Mouse (Mus musculus) 3134 (cell line): Measurements from ENCODE around the gene Tmem191c.

Experiments
- DNase-seq: peaks from one replicate; pipeline ENCODE4 v3.0.0-alpha.2; 2011; ENCODE audit warnings: low spot score; ENCODE audit not compliant: insufficient read length; ENCODE audit errors: extremely low read depth

The Tmem191c gene

GRCm38 (mm10) chr16:17261341-17261740, 14.5 kb upstream of the Tmem191c start:
- DNase-seq = no peak

DNA sequence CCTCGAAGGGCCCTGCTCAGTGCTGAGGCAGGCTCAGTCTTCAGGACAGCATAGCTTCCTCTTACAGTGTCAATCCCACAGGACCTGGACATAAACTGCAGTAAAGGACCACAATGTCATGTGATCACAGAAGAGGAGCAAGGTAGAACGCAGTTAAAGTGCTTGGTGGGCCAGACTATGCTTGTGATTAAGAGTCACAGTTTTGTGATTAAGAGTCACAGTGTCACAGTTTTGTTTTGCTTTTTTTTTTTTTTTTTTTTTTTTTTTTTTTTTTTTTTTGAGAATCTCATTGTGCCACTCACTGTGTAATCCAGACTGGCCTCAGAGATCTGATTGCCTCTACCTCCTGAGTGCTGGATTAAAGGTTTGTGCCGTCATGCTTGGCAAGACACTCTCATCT, 9.8 kb upstream of the Tmem191c start:
- no peak for DNase-seq

- no peak for DNase-seq
These were observed 7.9 kb upstream of the Tmem191c start for GRCm38 (mm10) chr16:17267937-17268336.

DNA sequence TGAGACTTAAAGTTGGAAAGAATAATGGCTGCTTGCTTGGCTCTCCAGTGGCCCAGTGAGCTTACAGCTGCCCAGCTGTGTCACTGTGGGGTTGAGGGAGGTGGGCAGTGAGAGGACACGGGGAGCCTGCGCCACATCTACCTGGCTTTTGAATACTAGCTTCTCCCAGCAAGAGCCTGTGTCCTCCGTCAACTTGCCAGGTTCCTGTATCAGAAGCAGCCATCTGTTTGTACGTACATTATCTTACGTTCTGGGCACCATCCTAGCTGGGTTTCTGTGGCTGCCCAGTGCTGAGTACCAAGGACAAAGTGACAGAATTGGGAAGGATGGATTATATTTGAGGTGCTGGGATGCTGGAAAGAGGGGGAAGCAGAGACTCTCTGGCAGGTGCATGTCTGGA, 6.0 kb upstream of the Tmem191c start:
- no peak for DNase-seq

GRCm38 (mm10) chr16:17271124-17271523, 4.8 kb upstream of the Tmem191c start:
- no peak for DNase-seq

DNA sequence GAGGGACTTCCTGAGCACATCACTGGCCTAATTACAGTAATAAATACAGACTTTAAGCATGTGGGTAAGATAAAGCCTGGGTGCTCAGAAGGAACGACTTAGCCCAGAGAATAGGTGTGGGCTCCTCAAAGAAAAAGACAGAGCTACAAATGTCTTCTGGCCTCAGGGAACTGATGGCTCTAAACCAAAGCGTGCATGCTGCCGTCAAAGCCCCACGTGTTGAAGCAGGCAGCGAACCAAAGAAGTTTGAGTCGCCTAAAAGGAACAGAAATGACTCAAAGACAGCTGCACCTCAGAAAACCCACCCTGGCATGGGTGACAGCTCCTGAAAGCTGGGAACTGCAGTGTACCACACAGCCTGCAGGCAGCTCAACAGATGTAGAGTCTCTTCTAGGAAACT, 4.0 kb upstream of the Tmem191c start:
- no peak for DNase-seq

GRCm38 (mm10) chr16:17276164-17277151, 581 bp downstream of the Tmem191c start:
- peak; percentile 78 for DNase-seq

- no peak for DNase-seq
These were observed 1.7 kb downstream of the Tmem191c start for GRCm38 (mm10) chr16:17277342-17278211.

GRCm38 (mm10) chr16:17280471-17280870, 4.6 kb downstream of the Tmem191c start:
- DNase-seq = no peak

DNA sequence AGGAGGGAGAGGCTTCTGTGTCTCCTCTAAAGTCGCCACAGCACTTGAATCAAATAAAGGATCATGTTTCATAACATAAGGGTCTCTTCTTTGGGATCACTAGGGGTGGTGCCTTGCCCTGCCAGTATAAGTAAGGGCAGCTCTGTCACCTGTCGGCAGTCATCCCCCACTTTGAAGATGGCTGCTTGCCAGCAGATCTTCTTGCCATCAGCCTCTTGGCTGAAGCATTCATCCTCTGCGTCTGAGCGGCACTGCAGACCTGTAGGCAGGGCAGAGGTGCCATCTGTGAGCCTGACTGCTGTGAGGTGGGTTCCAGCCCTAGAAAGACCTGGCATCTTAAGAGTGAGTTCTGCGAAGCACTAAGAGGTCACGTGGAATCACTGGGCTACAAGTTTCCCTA, 7.3 kb downstream of the Tmem191c start:
- no peak for DNase-seq

GRCm38 (mm10) chr16:17287103-17287502, 11.2 kb downstream of the Tmem191c start:
- no peak for DNase-seq

DNA sequence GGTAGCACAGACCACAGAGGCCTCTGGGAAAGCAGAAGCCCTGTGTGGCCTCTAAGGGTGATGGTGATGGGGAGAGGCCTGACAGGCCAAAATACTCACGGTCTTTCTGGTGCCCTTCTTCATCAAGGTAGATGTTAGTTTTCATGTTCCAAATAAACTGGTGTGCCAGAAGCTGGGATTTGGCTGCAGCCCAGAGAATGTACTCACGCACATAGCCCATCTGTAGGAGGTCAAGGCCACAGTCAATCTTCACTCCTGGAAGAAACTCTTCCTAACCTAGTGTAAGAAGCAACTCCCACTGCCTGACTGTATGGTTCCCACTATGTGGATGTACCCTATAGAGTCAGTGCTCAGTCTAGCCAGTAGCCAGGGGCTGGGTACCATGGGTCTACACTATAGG, 15.1 kb downstream of the Tmem191c start:
- DNase-seq = no peak

GRCm38 (mm10) chr16:17292751-17293150, 16.9 kb downstream of the Tmem191c start:
- DNase-seq = peak; percentile 49

GRCm38 (mm10) chr16:17300818-17301217, 24.9 kb downstream of the Tmem191c start:
- no peak for DNase-seq

DNA sequence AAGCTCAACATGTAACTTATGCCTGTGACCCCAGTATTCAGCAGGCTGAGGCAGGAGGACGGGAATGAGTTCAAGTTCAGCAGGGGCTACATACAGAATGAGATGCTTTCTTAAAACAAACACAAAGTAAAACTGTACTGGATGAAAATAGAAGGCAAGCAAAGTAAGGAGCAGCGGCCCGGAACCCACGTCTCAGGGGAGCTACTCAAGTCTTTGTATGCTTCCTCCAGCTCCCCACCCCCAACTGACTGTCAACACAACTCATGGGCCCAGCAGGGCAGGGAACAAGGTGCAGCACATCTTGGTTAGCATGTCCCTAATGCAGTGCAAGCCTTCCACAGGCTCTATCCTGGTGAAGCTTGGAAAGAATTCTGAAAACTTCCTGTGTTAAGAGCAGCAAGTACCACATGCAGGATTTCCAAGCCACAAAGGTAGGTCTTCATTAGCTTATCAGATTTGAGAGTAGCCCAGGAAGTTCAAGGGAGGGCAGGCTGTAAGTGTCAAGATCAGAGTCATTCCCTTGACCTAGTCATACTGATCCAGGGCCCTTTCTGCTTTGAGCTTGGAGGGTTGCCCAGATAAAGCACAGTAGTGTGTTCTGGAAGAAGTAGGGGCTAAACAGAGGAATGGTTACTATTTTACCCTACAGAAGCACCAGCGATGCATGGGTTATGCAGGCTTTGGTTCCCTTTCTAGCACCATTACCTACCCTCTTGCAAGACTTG, 27.8 kb downstream of the Tmem191c start:
- DNase-seq = no peak

GRCm38 (mm10) chr16:17307461-17307860, 31.6 kb downstream of the Tmem191c start:
- DNase-seq = no peak

- DNase-seq = no peak
These were observed 33.2 kb downstream of the Tmem191c start for GRCm38 (mm10) chr16:17309036-17309435.

- no peak for DNase-seq
These were observed 36.7 kb downstream of the Tmem191c start for GRCm38 (mm10) chr16:17312531-17312930.

DNA sequence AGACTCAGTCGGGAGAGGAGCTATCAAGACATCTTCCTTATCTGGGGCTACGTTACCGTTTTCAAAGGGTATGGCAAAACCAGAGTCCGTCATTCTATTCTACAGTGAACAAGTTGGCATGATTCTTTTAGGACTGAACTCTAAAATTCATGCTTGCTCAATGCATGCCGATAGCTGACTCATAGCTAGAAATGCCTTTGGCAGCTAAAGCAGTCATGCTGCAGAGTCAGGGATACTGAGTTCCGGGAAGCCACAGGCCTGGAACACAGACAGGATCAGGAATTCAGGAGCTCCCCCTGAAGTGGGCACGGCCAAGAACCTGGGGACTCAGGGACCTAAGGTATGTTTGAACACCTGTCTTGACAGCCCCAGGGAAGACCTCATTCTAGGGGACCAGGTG, 40.7 kb downstream of the Tmem191c start:
- peak; percentile 25 for DNase-seq

DNA sequence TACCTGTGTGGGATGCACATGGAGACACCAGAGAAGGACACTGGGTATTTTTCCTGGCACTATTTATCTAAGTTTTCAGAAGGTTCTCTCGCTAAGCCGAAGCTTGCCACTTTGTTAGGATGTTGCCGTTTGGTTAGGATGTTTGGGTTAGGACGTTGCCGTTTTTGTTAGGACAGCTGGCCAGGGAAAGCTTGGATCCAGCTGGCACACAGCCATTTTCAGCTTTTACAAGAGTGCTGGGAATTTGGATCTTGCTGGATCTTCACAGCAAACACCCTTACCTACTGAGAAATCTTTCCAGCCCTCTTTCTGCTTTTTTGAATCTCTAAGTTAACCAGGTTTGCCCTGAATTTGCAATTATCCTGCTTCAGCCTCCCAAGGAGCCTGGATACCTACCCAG, 45.6 kb downstream of the Tmem191c start:
- no peak for DNase-seq

DNA sequence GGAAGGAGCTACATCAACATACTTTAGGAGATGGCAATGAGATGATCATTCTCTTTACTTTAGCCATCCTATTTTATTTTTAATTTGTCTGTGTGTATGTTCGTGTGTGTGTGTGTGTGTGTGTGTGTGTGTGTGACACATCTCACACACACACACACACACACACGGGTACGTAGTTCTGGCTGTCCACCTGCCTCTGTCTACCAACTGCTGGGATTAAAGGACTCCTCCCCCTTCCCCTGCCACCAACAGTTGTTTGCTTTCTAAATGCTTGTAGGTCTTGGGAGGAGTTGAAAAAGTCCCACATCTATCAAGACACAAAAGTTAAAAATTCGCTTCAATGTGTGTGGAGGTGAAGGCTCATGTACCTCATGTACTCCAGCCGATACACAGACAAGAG, 48.9 kb downstream of the Tmem191c start:
- DNase-seq = no peak
